14 mouse cellular contexts compared by ENCODE assay signal in genomic region chr17:17608416-17608988, GRCm38 (mm10). TPM values are rescaled to one million over a fixed set of nuclear protein-coding genes. Genes with fewer than 3 reads are reported as not detected.
DNase-seq lines count a peak whose midpoint lies in the region; ATAC-seq and TF ChIP-seq lines count a peak whose summit lies in the region.
"Had no signal": no experiment of that assay in that cellular context is flagged by ENCODE, and none has a peak within 500 bp of the region (broad histone marks: within the 10 kb centered on the region; RNA-seq: fewer than 3 reads in every experiment).

No protein-coding gene starts in this region.

- 0 out of 2 replicates have a peak, but pooled peaks cover 3% of the 10 kb centered on the region for H3K9me3 ChIP-seq in forebrain, embryonic 13.5 days (replicated peaks)
- no peaks in the 10 kb centered on the region for H3K9me3 ChIP-seq in forebrain, embryonic 11.5 days (ENCODE audit: control insufficient read depth, low read length)
- no peaks in the 10 kb centered on the region for H3K9me3 ChIP-seq in intestine, postnatal 0 days (ENCODE audit: control insufficient read depth)
- H3K9me3 ChIP-seq: heart, embryonic 12.5 days; liver, embryonic 12.5 days had no signal

- H3K4me2 ChIP-seq in forebrain, embryonic 13.5 days, result 0 out of 2 replicates have a peak overlapping the region, but pooled peaks have one; percentile 16
- H3K4me2 ChIP-seq in forebrain, embryonic 11.5 days (ENCODE audit: low read depth, low read length, severe bottlenecking), result no peak overlapping the region
- H3K4me2 ChIP-seq in intestine, postnatal 0 days (replicated peaks; ENCODE audit: low read depth), result no peak overlapping the region
- H3K4me2 ChIP-seq: heart, embryonic 12.5 days; liver, embryonic 12.5 days had no signal

- no peak for TF ChIP-seq POLR2A in cerebellum, adult 2 months (IDR thresholded peaks at IDR 0.05; ENCODE audit: borderline replicate concordance, insufficient read depth, low read length)

- 0 out of 2 replicates have a peak overlapping the region, but pooled peaks have one; percentile 3 for H3K27ac ChIP-seq in forebrain, embryonic 13.5 days
- H3K27ac ChIP-seq in forebrain, embryonic 11.5 days (ENCODE audit: low read depth, low read length), result no peak overlapping the region
- peak overlapping the region; percentile 41; the same call in 1 of the 2 replicates for H3K27ac ChIP-seq in layer of hippocampus, adult 2 months
- peak overlapping the region; percentile 68; the same call in 1 of the 2 replicates for H3K27ac ChIP-seq in cerebellum, adult 2 months (ENCODE audit: insufficient read depth, low read length)
- no peak overlapping the region for H3K27ac ChIP-seq in intestine, postnatal 0 days (ENCODE audit: low read depth, low read length)
- H3K27ac ChIP-seq: liver, embryonic 12.5 days had no signal

- H3K4me3 ChIP-seq in forebrain, embryonic 13.5 days, result no peak overlapping the region
- H3K4me3 ChIP-seq in forebrain, embryonic 11.5 days (ENCODE audit: low read depth, low read length), result no peak overlapping the region
- H3K4me3 ChIP-seq in layer of hippocampus, adult 2 months, result no peak overlapping the region
- H3K4me3 ChIP-seq in cerebellum, adult 2 months (replicated peaks; ENCODE audit: insufficient read depth, low read depth, low read length), result no peak overlapping the region
- no peak overlapping the region for H3K4me3 ChIP-seq in intestine, postnatal 0 days (ENCODE audit: low read depth, low read length)
- H3K4me3 ChIP-seq: heart, embryonic 12.5 days; liver, embryonic 12.5 days; myocyte had no signal

- no peak for TF ChIP-seq CTCF in layer of hippocampus, adult 2 months (conservative IDR thresholded peaks at IDR 0.05)
- no peak for TF ChIP-seq CTCF in cerebellum, adult 2 months (IDR thresholded peaks at IDR 0.05; ENCODE audit: borderline replicate concordance, insufficient read depth, low read depth, low read length)
- TF ChIP-seq CTCF in intestine, postnatal 0 days (IDR thresholded peaks at IDR 0.05; ENCODE audit: low read depth), result no peak

- WGBS in forebrain, embryonic 13.5 days, result 44% methylated on average over 5 of the region's 5 CpGs
- WGBS in forebrain, embryonic 11.5 days, result 56% methylated on average over 5 of the region's 5 CpGs
- WGBS in cerebellum, adult 2 months, result 7% methylated on average over 5 of the region's 5 CpGs
- 77% methylated on average over 5 of the region's 5 CpGs for WGBS in intestine, postnatal 0 days

- peaks cover 24% of the 10 kb centered on the region for H3K4me1 ChIP-seq in forebrain, embryonic 13.5 days
- no peaks in the 10 kb centered on the region for H3K4me1 ChIP-seq in forebrain, embryonic 11.5 days (replicated peaks; ENCODE audit: control insufficient read depth, insufficient read depth, low read length)
- H3K4me1 ChIP-seq in cerebellum, adult 2 months (ENCODE audit: control insufficient read depth, insufficient read depth, low read length), result peaks cover 5% of the 10 kb centered on the region; the same call in 1 of the 2 replicates
- H3K4me1 ChIP-seq in intestine, postnatal 0 days (replicated peaks; ENCODE audit: control insufficient read depth, insufficient read depth, low read length), result no peaks in the 10 kb centered on the region

- H3K9ac ChIP-seq in forebrain, embryonic 13.5 days, result no peak overlapping the region
- H3K9ac ChIP-seq in forebrain, embryonic 11.5 days (ENCODE audit: low read length), result no peak overlapping the region
- no peak overlapping the region for H3K9ac ChIP-seq in intestine, postnatal 0 days (ENCODE audit: low read depth, low read length)
- H3K9ac ChIP-seq: heart, embryonic 12.5 days; liver, embryonic 12.5 days had no signal

- ATAC-seq in forebrain, embryonic 13.5 days, result peak; percentile 38; the same call in 1 of the 2 replicates
- ATAC-seq in forebrain, embryonic 11.5 days (replicated peaks; ENCODE audit: low FRiP score), result no peak
- peak; percentile 55 for ATAC-seq in megakaryocyte progenitor cell, adult 5-6 weeks (replicated peaks; ENCODE audit: poor library complexity)
- ATAC-seq in intestine, postnatal 0 days, result no peak
- ATAC-seq: liver, embryonic 12.5 days had no signal

- no peak for DNase-seq in forebrain, embryonic 11.5 days (ENCODE audit: low spot score)
- no peak for DNase-seq in layer of hippocampus, adult 2 months (ENCODE audit: low spot score in 2 of 2)
- no peak for DNase-seq in layer of hippocampus, adult 9-10 months (ENCODE audit: low spot score)
- DNase-seq in cerebellum, adult 2 months, result peak; percentile 61 to 87
- DNase-seq in MN1 (ENCODE audit: low spot score), result no peak
- DNase-seq: adrenal gland, adult 2 months; B cell, adult 2 months; lung, postnatal 14 days had no signal

- H3K36me3 ChIP-seq in forebrain, embryonic 13.5 days (ENCODE audit: poor library complexity, severe bottlenecking), result no peaks in the 10 kb centered on the region
- no peaks in the 10 kb centered on the region for H3K36me3 ChIP-seq in forebrain, embryonic 11.5 days (ENCODE audit: control insufficient read depth, insufficient read depth, low read length)
- H3K36me3 ChIP-seq in intestine, postnatal 0 days (ENCODE audit: control insufficient read depth, insufficient read depth), result no peaks in the 10 kb centered on the region
- H3K36me3 ChIP-seq: heart, embryonic 12.5 days; liver, embryonic 12.5 days had no signal

- no peaks in the 10 kb centered on the region for H3K27me3 ChIP-seq in forebrain, embryonic 13.5 days
- H3K27me3 ChIP-seq in forebrain, embryonic 11.5 days (ENCODE audit: control insufficient read depth, insufficient read depth, low read length), result no peaks in the 10 kb centered on the region
- H3K27me3 ChIP-seq in cerebellum, adult 2 months (ENCODE audit: control insufficient read depth, insufficient read depth, low read length), result no peaks in the 10 kb centered on the region
- H3K27me3 ChIP-seq in intestine, postnatal 0 days (replicated peaks; ENCODE audit: control insufficient read depth, insufficient read depth, low read length), result no peaks in the 10 kb centered on the region
- H3K27me3 ChIP-seq: heart, embryonic 12.5 days; liver, embryonic 12.5 days had no signal

RNA-seq across cellular contexts. Expression of gene Lnpep, which starts 16.3 kb away (rescaled TPM):
- 8.9 and 9.2 TPM in 2 replicates for polyA plus RNA-seq in forebrain, embryonic 13.5 days (2015; fragmentation: Nextera tagmentation; extraction: Ambion mirVana)
- polyA plus RNA-seq in forebrain, embryonic 11.5 days (2014; fragmentation: Nextera tagmentation; extraction: Ambion mirVana), result 7.0 and 8.5 TPM in 2 replicates
- 100 to 1,000 TPM; 101 to 105 TPM for total RNA-seq in layer of hippocampus, adult 2 months (2021)
- polyA plus RNA-seq in cerebellum, adult 2 months (2012; rRNA removed), result 30.3 and 30.6 TPM in 2 replicates
- 70.8 and 72.5 TPM in 2 replicates for total RNA-seq in megakaryocyte progenitor cell, adult 5-6 weeks (2015)
- 40.0 and 51.7 TPM in 2 replicates for total RNA-seq in megakaryocyte progenitor cell, adult 5-6 weeks (2017)
- polyA plus RNA-seq in intestine, postnatal 0 days (2015; fragmentation: Nextera tagmentation; extraction: Ambion mirVana), result 4.0 and 5.8 TPM in 2 replicates

Comparison
In these comparisons a context has a peak if more than half of its experiments do, and no peak if none do; other contexts are left out.
1. ATAC-seq: peak in forebrain, embryonic 13.5 days (single experiment) and megakaryocyte progenitor cell, adult 5-6 weeks (single experiment); none in forebrain, embryonic 11.5 days (single experiment) and intestine, postnatal 0 days (single experiment).
2. H3K27ac ChIP-seq: peak in forebrain, embryonic 13.5 days (single experiment), layer of hippocampus, adult 2 months (single experiment) and cerebellum, adult 2 months (single experiment); none in forebrain, embryonic 11.5 days (single experiment) and intestine, postnatal 0 days (single experiment).
3. DNase-seq: peak in cerebellum, adult 2 months (2 of 2); none in forebrain, embryonic 11.5 days (single experiment), layer of hippocampus, adult 2 months (0 of 2), layer of hippocampus, adult 9-10 months (single experiment) and MN1 (single experiment).